Mouse (Mus musculus) midbrain, embryonic 16.5 days (tissue): ENCODE results near the gene Spcs2. TPM values are rescaled to one million over a fixed set of nuclear protein-coding genes. Genes with fewer than 3 reads are reported as not detected.

Experiments
- ATAC-seq: fragments of 200-750 bp; cut with Nextera tagmentation; 2 replicates; pipeline ENCODE4 v1.8.0; 2017; ENCODE audit warnings: moderate TSS enrichment
- H3K27ac ChIP-seq: fragments of 300-500 bp; sonication (generic); 2 replicates; pipeline ENCODE4 v1.5.1; 2014; ENCODE audit warnings: mild to moderate bottlenecking, low read length, mixed read lengths
- H3K27me3 ChIP-seq: fragments of 300-500 bp; sonication (generic); 2 replicates; pipeline ENCODE4 v1.6.1; 2014; ENCODE audit warnings: low read depth, low read length, mixed read lengths; ENCODE audit not compliant: control insufficient read depth, insufficient read depth
- H3K36me3 ChIP-seq: fragments of 300-500 bp; sonication (generic); 2 replicates; pipeline ENCODE4 v1.6.1; 2014; ENCODE audit warnings: mild to moderate bottlenecking, low read length, moderate library complexity, mixed read lengths; ENCODE audit not compliant: control insufficient read depth, insufficient read depth
- H3K4me1 ChIP-seq: fragments of 300-500 bp; sonication (generic); 2 replicates; pipeline ENCODE4 v1.6.1; 2014; ENCODE audit warnings: mild to moderate bottlenecking, low read length, mixed read lengths; ENCODE audit not compliant: control insufficient read depth, insufficient read depth
- H3K4me2 ChIP-seq: fragments of 300-500 bp; sonication (generic); 2 replicates; pipeline ENCODE4 v1.6.1; 2014; ENCODE audit warnings: mild to moderate bottlenecking, low read length, mixed read lengths
- H3K4me3 ChIP-seq: fragments of 300-500 bp; sonication (generic); 2 replicates; pipeline ENCODE4 v1.5.1; 2014; ENCODE audit warnings: low read depth, mild to moderate bottlenecking, low read length, moderate library complexity, mixed read lengths
- H3K9ac ChIP-seq: fragments of 300-500 bp; sonication (generic); 2 replicates; pipeline ENCODE4 v1.6.1; 2014; ENCODE audit warnings: low read depth, low read length, mixed read lengths
- H3K9me3 ChIP-seq: fragments of 300-500 bp; sonication (generic); replicated peaks from 2 replicates; pipeline ENCODE4 v1.6.1; 2014; ENCODE audit warnings: mild to moderate bottlenecking, low read length, mixed read lengths; ENCODE audit not compliant: control insufficient read depth, poor library complexity, severe bottlenecking
- WGBS: fragments of 180-500 bp; shearing (Covaris S2); extraction: QIAGEN DNeasy Blood & Tissue Kit; methylation state at CpG from one replicate; pipeline ENCODE4 v1.1.7; 2014; 5-methylcytosine and 5-hydroxymethylcytosine counted together
- polyA plus RNA-seq: library from polyadenylated mRNA; unstranded; fragments of >200 nt; fragmentation: Nextera tagmentation; extraction: Ambion mirVana; gene quantifications from 2 replicates; pipeline ENCODE4 v1.2.1, GENCODE M21; 2015

The Spcs2 gene
- polyA plus RNA-seq, 1 experiment from 2014 or later: 286 TPM

GRCm38 (mm10) chr7:99893967-99894366 is 30.7 kb upstream of the Spcs2 start:
- Histone ChIP-seq H3K27me3 (no peaks in the 10 kb centered on the region), H3K36me3 (no peaks in the 10 kb centered on the region), H3K9ac (no peak overlapping the region), H3K4me1 (peaks cover 8% of the 10 kb centered on the region), H3K4me3 (no peak overlapping the region), H3K4me2 (no peak overlapping the region), H3K9me3 (no peaks in the 10 kb centered on the region), H3K27ac (0 out of 2 replicates have a peak overlapping the region, but pooled peaks have one; percentile 8)
- ATAC-seq: no peak
- WGBS: 61% methylated on average over 3 of the region's 3 CpGs

GRCm38 (mm10) chr7:99892351-99892750 is 29.1 kb upstream of the Spcs2 start:
- H3K9me3 ChIP-seq: no peaks in the 10 kb centered on the region
- whole genome bisulfite sequencing: 95% methylated on average over 2 of the region's 2 CpGs
- ATAC-seq: no peak

GRCm38 (mm10) chr7:99891471-99891870 is 28.2 kb upstream of the Spcs2 start:
- H3K9ac ChIP-seq: no peak overlapping the region
- no peaks in the 10 kb centered on the region for H3K9me3 ChIP-seq
- H3K27ac ChIP-seq: no peak overlapping the region
- no peaks in the 10 kb centered on the region for H3K36me3 ChIP-seq
- no peak overlapping the region for H3K4me2 ChIP-seq
- peaks cover 8% of the 10 kb centered on the region for H3K4me1 ChIP-seq
- no peak overlapping the region for H3K4me3 ChIP-seq
- WGBS: 80% methylated on average over 3 of the region's 3 CpGs
- H3K27me3 ChIP-seq: no peaks in the 10 kb centered on the region
- no peak for ATAC-seq

More at GRCm38 (mm10) chr7:99892351-99892750, 29.1 kb upstream of the Spcs2 start:
- H3K4me2 ChIP-seq: no peak overlapping the region
- H3K4me1 ChIP-seq: peaks cover 8% of the 10 kb centered on the region
- no peak overlapping the region for H3K27ac ChIP-seq
- H3K27me3 ChIP-seq: no peaks in the 10 kb centered on the region
- no peak overlapping the region for H3K4me3 ChIP-seq
- H3K36me3 ChIP-seq: no peaks in the 10 kb centered on the region
- no peak overlapping the region for H3K9ac ChIP-seq

- Histone ChIP-seq H3K9me3 (no peaks in the 10 kb centered on the region), H3K4me2 (no peak overlapping the region), H3K4me1 (peaks cover 2% of the 10 kb centered on the region), H3K36me3 (no peaks in the 10 kb centered on the region), H3K27me3 (no peaks in the 10 kb centered on the region), H3K27ac (no peak overlapping the region), H3K4me3 (no peak overlapping the region), H3K9ac (no peak overlapping the region)
- ATAC-seq: no peak
- 80% methylated on average over 3 of the region's 3 CpGs for WGBS
Measured at GRCm38 (mm10) chr7:99890168-99890755, 27.0 kb upstream of the Spcs2 start.

GRCm38 (mm10) chr7:99889175-99889880 is 26.1 kb upstream of the Spcs2 start:
- Histone ChIP-seq H3K27ac (peak overlapping the region; percentile 14; the same call in 1 of the 2 replicates), H3K9me3 (no peaks in the 10 kb centered on the region), H3K4me3 (no peak overlapping the region), H3K27me3 (no peaks in the 10 kb centered on the region), H3K9ac (no peak overlapping the region), H3K4me1 (peaks cover 3% of the 10 kb centered on the region; the same call in 1 of the 2 replicates), H3K36me3 (no peaks in the 10 kb centered on the region), H3K4me2 (no peak overlapping the region)
- peak; percentile 43; the same call in 1 of the 2 replicates for ATAC-seq
- 38% methylated on average over 10 of the region's 10 CpGs for WGBS

GRCm38 (mm10) chr7:99887743-99888142 is 24.5 kb upstream of the Spcs2 start:
- Histone ChIP-seq H3K27ac (no peak overlapping the region), H3K4me3 (no peak overlapping the region), H3K9me3 (no peaks in the 10 kb centered on the region), H3K27me3 (no peaks in the 10 kb centered on the region), H3K4me1 (0 out of 2 replicates have a peak, but pooled peaks cover 3% of the 10 kb centered on the region), H3K36me3 (no peaks in the 10 kb centered on the region), H3K4me2 (no peak overlapping the region), H3K9ac (no peak overlapping the region)
- ATAC-seq: no peak

- 70% methylated on average over 2 of the region's 2 CpGs for WGBS
- H3K9me3 ChIP-seq: no peaks in the 10 kb centered on the region
- H3K4me3 ChIP-seq: no peak overlapping the region
- H3K4me2 ChIP-seq: no peak overlapping the region
- H3K9ac ChIP-seq: no peak overlapping the region
- no peak for ATAC-seq
- no peaks in the 10 kb centered on the region for H3K27me3 ChIP-seq
- 0 out of 2 replicates have a peak, but pooled peaks cover 3% of the 10 kb centered on the region for H3K4me1 ChIP-seq
- H3K27ac ChIP-seq: no peak overlapping the region
- H3K36me3 ChIP-seq: no peaks in the 10 kb centered on the region
Measured at GRCm38 (mm10) chr7:99887230-99887735, 24.0 kb upstream of the Spcs2 start.

GRCm38 (mm10) chr7:99878254-99878653 is 15.0 kb upstream of the Spcs2 start:
- peak; percentile 83 for ATAC-seq
- Histone ChIP-seq H3K27ac (peak overlapping the region; percentile 70), H3K36me3 (no peaks in the 10 kb centered on the region), H3K4me1 (peaks cover 13% of the 10 kb centered on the region), H3K27me3 (no peaks in the 10 kb centered on the region), H3K9ac (no peak overlapping the region), H3K4me3 (no peak overlapping the region), H3K9me3 (no peaks in the 10 kb centered on the region), H3K4me2 (no peak overlapping the region)
- 42% methylated on average over 2 of the region's 2 CpGs for WGBS

GRCm38 (mm10) chr7:99876345-99876744 is 13.1 kb upstream of the Spcs2 start:
- Histone ChIP-seq H3K4me1 (peaks cover 13% of the 10 kb centered on the region), H3K27me3 (no peaks in the 10 kb centered on the region), H3K27ac (no peak overlapping the region), H3K4me2 (no peak overlapping the region), H3K36me3 (no peaks in the 10 kb centered on the region), H3K9ac (no peak overlapping the region), H3K9me3 (no peaks in the 10 kb centered on the region), H3K4me3 (no peak overlapping the region)
- peak; percentile 78 for ATAC-seq
- 3% methylated on average over 3 of the region's 3 CpGs for WGBS
